Mouse (Mus musculus) stomach, postnatal 0 days (tissue): ENCODE measurements around the gene Etv2. TPM values are rescaled to one million over a fixed set of nuclear protein-coding genes. Genes with fewer than 3 reads are reported as not detected.

Source experiments
- ATAC-seq: fragments of 200-750 bp; cut with Nextera tagmentation; 2 replicates; pipeline ENCODE4 v1.8.0; 2017; ENCODE audit not compliant: low FRiP score, low TSS enrichment
- DNase-seq: peaks from one replicate; pipeline ENCODE4 v3.0.0-alpha.2; 2016; ENCODE audit warnings: low spot score
- H3K27ac ChIP-seq: fragments of 300-500 bp; sonication (generic); replicated peaks from 2 replicates; pipeline ENCODE4 v1.5.1; 2014; ENCODE audit warnings: mild to moderate bottlenecking, control low read depth
- H3K27me3 ChIP-seq: fragments of 300-500 bp; sonication (generic); 2 replicates; pipeline ENCODE4 v1.6.1; 2014; ENCODE audit warnings: low read length; ENCODE audit not compliant: control insufficient read depth, insufficient read depth
- H3K36me3 ChIP-seq: fragments of 300-500 bp; sonication (generic); 2 replicates; pipeline ENCODE4 v1.6.1; 2014; ENCODE audit warnings: low read length, mixed read lengths; ENCODE audit not compliant: control insufficient read depth, insufficient read depth
- H3K4me1 ChIP-seq: fragments of 300-500 bp; sonication (generic); replicated peaks from 2 replicates; pipeline ENCODE4 v1.6.1; 2014; ENCODE audit warnings: antibody characterized with exemption; ENCODE audit not compliant: control insufficient read depth, insufficient read depth
- H3K4me2 ChIP-seq: fragments of 300-500 bp; sonication (generic); replicated peaks from 2 replicates; pipeline ENCODE4 v1.6.1; 2014; ENCODE audit warnings: low read depth, mild to moderate bottlenecking, control low read depth, moderate library complexity
- H3K4me3 ChIP-seq: fragments of 300-500 bp; sonication (generic); 2 replicates; pipeline ENCODE4 v1.5.1; 2014; ENCODE audit warnings: low read depth, low read length, control low read depth
- H3K9ac ChIP-seq: fragments of 300-500 bp; sonication (generic); 2 replicates; pipeline ENCODE4 v1.6.1; 2014; ENCODE audit warnings: mild to moderate bottlenecking, low read length, control low read depth, mixed read lengths
- H3K9me3 ChIP-seq: fragments of 300-500 bp; sonication (generic); 2 replicates; pipeline ENCODE4 v1.6.1; 2016; ENCODE audit warnings: low read length; ENCODE audit not compliant: control insufficient read depth
- CTCF ChIP-seq: IDR thresholded peaks from 2 replicates; pipeline ENCODE4 v1.5.1; 2016; ENCODE audit warnings: antibody characterized with exemption, low read depth, mild to moderate bottlenecking, moderate library complexity
- EP300 ChIP-seq: optimal IDR thresholded peaks from 2 replicates; pipeline ENCODE3; 2016; ENCODE audit warnings: antibody characterized with exemption
- WGBS: fragments of 180-500 bp; shearing (Covaris S2); extraction: QIAGEN DNeasy Blood & Tissue Kit; methylation state at CpG from one replicate; pipeline ENCODE4 v1.1.7; 2014; 5-methylcytosine and 5-hydroxymethylcytosine counted together
- polyA plus RNA-seq: library from polyadenylated mRNA; unstranded; fragments of >200 nt; fragmentation: Nextera tagmentation; extraction: Ambion mirVana; gene quantifications from 2 replicates; pipeline ENCODE4 v1.2.1, GENCODE M21; 2015

Gene Etv2
- polyA plus RNA-seq, 1 experiment from 2014 or later = not detected

DNA sequence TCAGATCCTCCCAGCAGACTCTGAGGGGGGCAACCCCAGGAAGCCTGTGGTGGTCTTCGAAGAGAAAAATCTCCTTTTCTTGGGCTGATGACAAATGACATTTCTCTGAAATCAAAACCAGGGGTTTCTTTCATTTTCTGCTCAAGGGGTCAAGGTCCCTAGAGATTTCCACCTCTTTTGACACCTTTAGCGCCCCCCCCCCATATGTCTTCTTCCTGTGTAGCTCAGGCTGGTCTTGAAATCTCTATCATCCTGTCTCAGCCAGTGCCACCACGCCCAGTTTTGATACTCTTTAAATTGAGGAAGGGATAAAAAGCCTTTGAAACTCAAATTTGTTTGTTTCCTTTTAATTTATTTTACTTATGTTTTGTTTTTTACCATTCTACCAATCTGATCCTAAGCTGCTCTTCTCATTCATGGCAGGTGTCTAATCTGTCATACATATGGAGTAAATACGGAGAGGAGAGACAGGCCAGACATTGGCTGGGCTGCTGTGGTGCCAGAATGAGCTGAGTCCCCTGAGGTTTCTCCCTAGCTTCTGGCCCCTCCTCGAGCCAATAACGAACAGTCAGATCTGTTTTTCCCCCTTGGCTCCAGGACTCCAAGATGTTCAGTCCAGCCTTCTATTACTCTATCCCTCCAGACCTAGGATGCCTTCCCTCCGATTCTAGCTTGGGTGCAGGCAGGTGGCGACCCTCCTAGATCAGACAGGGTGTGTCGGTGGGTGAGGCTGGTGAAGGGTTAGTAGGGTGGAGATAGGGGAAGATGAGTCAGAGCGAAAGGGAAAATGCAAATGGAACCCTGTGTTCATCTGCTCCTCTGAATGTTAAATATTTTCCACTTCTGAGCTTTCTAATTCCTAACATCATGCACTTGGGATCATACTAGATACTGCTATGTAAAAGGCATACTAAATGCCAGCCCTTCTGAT is 41.8 kb downstream of the Etv2 start:
- DNase-seq (no peak), ATAC-seq (no peak)
- TF ChIP-seq CTCF (no peak), EP300 (no peak)
- no peaks in the 10 kb centered on the region; the same call in 1 of the 2 replicates for H3K4me1 ChIP-seq
- H3K9me3 ChIP-seq = no peaks in the 10 kb centered on the region
- 61% methylated on average over 10 of the region's 10 CpGs for WGBS
- H3K9ac ChIP-seq = 0 out of 2 replicates have a peak overlapping the region, but pooled peaks have one; percentile 2
- H3K27me3 ChIP-seq = no peaks in the 10 kb centered on the region
- no peak overlapping the region for H3K4me3 ChIP-seq
- no peaks in the 10 kb centered on the region for H3K36me3 ChIP-seq
- no peak overlapping the region for H3K27ac ChIP-seq
- no peak overlapping the region for H3K4me2 ChIP-seq

GRCm38 (mm10) chr7:30592772-30593423 is 42.8 kb downstream of the Etv2 start:
- Histone ChIP-seq H3K36me3 (no peaks in the 10 kb centered on the region), H3K9ac (no peak overlapping the region), H3K4me1 (no peaks in the 10 kb centered on the region; the same call in 1 of the 2 replicates), H3K27me3 (no peaks in the 10 kb centered on the region), H3K9me3 (no peaks in the 10 kb centered on the region), H3K4me3 (no peak overlapping the region), H3K4me2 (no peak overlapping the region), H3K27ac (no peak overlapping the region)
- WGBS = 47% methylated on average over 5 of the region's 5 CpGs
- DNase-seq (no peak), ATAC-seq (no peak)
- TF ChIP-seq EP300 (no peak), CTCF (no peak)

- no peaks in the 10 kb centered on the region for H3K9me3 ChIP-seq
- DNase-seq (no peak), ATAC-seq (no peak)
- TF ChIP-seq CTCF = no peak
- TF ChIP-seq EP300 = no peak
- no peaks in the 10 kb centered on the region for H3K36me3 ChIP-seq
- no peak overlapping the region for H3K27ac ChIP-seq
- 80% methylated on average over 4 of the region's 4 CpGs for WGBS
- peaks cover 3% of the 10 kb centered on the region; the same call in 1 of the 2 replicates for H3K4me1 ChIP-seq
- no peaks in the 10 kb centered on the region for H3K27me3 ChIP-seq
- no peak overlapping the region for H3K4me2 ChIP-seq
- no peak overlapping the region for H3K9ac ChIP-seq
- H3K4me3 ChIP-seq = no peak overlapping the region
These were observed 44.1 kb downstream of the Etv2 start for GRCm38 (mm10) chr7:30591605-30591951.

- TF ChIP-seq CTCF (no peak), EP300 (no peak)
- no peak overlapping the region for H3K27ac ChIP-seq
- H3K9ac ChIP-seq = no peak overlapping the region
- H3K27me3 ChIP-seq = no peaks in the 10 kb centered on the region
- peaks cover 3% of the 10 kb centered on the region; the same call in 1 of the 2 replicates for H3K4me1 ChIP-seq
- ATAC-seq (no peak), DNase-seq (no peak)
- no peak overlapping the region for H3K4me3 ChIP-seq
- no peak overlapping the region for H3K4me2 ChIP-seq
- no peaks in the 10 kb centered on the region for H3K36me3 ChIP-seq
- WGBS = 92% methylated on average over 9 of the region's 9 CpGs
- H3K9me3 ChIP-seq = no peaks in the 10 kb centered on the region
These were observed 44.6 kb downstream of the Etv2 start for GRCm38 (mm10) chr7:30590927-30591604.

- peaks cover 8% of the 10 kb centered on the region for H3K36me3 ChIP-seq
- peak; percentile 89 for DNase-seq
- no peaks in the 10 kb centered on the region for H3K9me3 ChIP-seq
- peak overlapping the region; percentile 90 for H3K4me2 ChIP-seq
- no peak for TF ChIP-seq EP300
- peak; percentile 96 for TF ChIP-seq CTCF
- H3K27ac ChIP-seq = peak overlapping the region; percentile 93
- H3K9ac ChIP-seq = peak overlapping the region; percentile 62
- no peaks in the 10 kb centered on the region for H3K27me3 ChIP-seq
- WGBS = 19% methylated on average over 40 of the region's 40 CpGs
- ATAC-seq = peak; percentile 50
- H3K4me3 ChIP-seq = peak overlapping the region; percentile 94
- peaks cover 3% of the 10 kb centered on the region; the same call in 1 of the 2 replicates for H3K4me1 ChIP-seq
These were observed 46.0 kb downstream of the Etv2 start for GRCm38 (mm10) chr7:30589435-30590301.
